In genomic region chr12:91269634-91270033, GRCm38 (mm10) we compare ENCODE assay signal across 15 mouse cellular contexts.
"Had no signal": no experiment of that assay in that cellular context is flagged by ENCODE, and none has a peak within 500 bp of the region (broad histone marks: within the 10 kb centered on the region; RNA-seq: fewer than 3 reads in every experiment).

No protein-coding gene starts in this region.

- DNase-seq: kidney, adult 2 months; kidney, postnatal 10 days; kidney, postnatal 36 days; liver, embryonic 13.5 days; lung, adult 2 months; lung, postnatal 14 days; thymus, adult 2 months; thymus, postnatal 14 days; thymus, postnatal 4 days had no signal

- H3K36me3 ChIP-seq: kidney, embryonic 15.5 days; midbrain, embryonic 10.5 days; midbrain, embryonic 13.5 days had no signal

- H3K4me3 ChIP-seq: kidney, embryonic 15.5 days; liver, embryonic 13.5 days; megakaryocyte, embryonic 14.5 days; midbrain, embryonic 10.5 days; midbrain, embryonic 13.5 days; myocyte had no signal

- H3K4me2 ChIP-seq: kidney, embryonic 15.5 days; liver, embryonic 13.5 days; midbrain, embryonic 13.5 days had no signal

- H3K27ac ChIP-seq: kidney, embryonic 15.5 days; liver, embryonic 13.5 days; macrophage; midbrain, embryonic 10.5 days; midbrain, embryonic 13.5 days had no signal

- H3K4me1 ChIP-seq: kidney, embryonic 15.5 days; liver, embryonic 13.5 days; megakaryocyte, embryonic 14.5 days; midbrain, embryonic 10.5 days had no signal

- H3K27me3 ChIP-seq: kidney, embryonic 15.5 days; liver, embryonic 13.5 days; megakaryocyte, embryonic 14.5 days; midbrain, embryonic 13.5 days had no signal

- H3K9ac ChIP-seq: kidney, embryonic 15.5 days; liver, embryonic 13.5 days; midbrain, embryonic 13.5 days had no signal

- H3K9me3 ChIP-seq: kidney, embryonic 15.5 days; liver, embryonic 13.5 days; megakaryocyte, embryonic 14.5 days; midbrain, embryonic 10.5 days; midbrain, embryonic 13.5 days had no signal
